Mouse (Mus musculus) c-Kit-negative CD71-positive TER-119-positive erythroid progenitor cells, embryonic 14.5 days (primary cell): ENCODE results near the gene Olig2.
"Not testable (repeated sequence)": the region's sequence is repeated elsewhere in the genome, so short reads cannot be mapped to it uniquely, and the experiment has no call there.

Experiments
- DNase-seq: peaks from one replicate; pipeline ENCODE4 v3.0.0-alpha.2; 2013; ENCODE audit warnings: low read depth, low spot score

Gene Olig2

GRCm38 (mm10) chr16:91226883-91227759 is 1.9 kb downstream of the Olig2 start:
- DNase-seq, result no peak

GRCm38 (mm10) chr16:91227760-91228043 is 2.4 kb downstream of the Olig2 start:
- DNase-seq, result no peak

GRCm38 (mm10) chr16:91228238-91229071 is 3.2 kb downstream of the Olig2 start:
- DNase-seq, result no peak

- DNase-seq, result no peak
Measured at GRCm38 (mm10) chr16:91229072-91229348, 3.8 kb downstream of the Olig2 start.

- DNase-seq, result no peak
Measured at GRCm38 (mm10) chr16:91229643-91230042, 4.4 kb downstream of the Olig2 start.

GRCm38 (mm10) chr16:91231781-91232469 is 6.7 kb downstream of the Olig2 start:
- no peak for DNase-seq

- DNase-seq, result no peak
Measured at GRCm38 (mm10) chr16:91232470-91233240, 7.4 kb downstream of the Olig2 start.

GRCm38 (mm10) chr16:91233241-91233944 is 8.1 kb downstream of the Olig2 start:
- DNase-seq, result no peak

- no peak for DNase-seq
Measured at GRCm38 (mm10) chr16:91239024-91239423, 13.8 kb downstream of the Olig2 start.

GRCm38 (mm10) chr16:91246292-91246691 is 21.0 kb downstream of the Olig2 start:
- no peak for DNase-seq

GRCm38 (mm10) chr16:91255419-91256164 is 30.3 kb downstream of the Olig2 start:
- DNase-seq, result not testable (repeated sequence)

- DNase-seq, result no peak
Measured at GRCm38 (mm10) chr16:91258956-91259355, 33.7 kb downstream of the Olig2 start.

GRCm38 (mm10) chr16:91260861-91261260 is 35.6 kb downstream of the Olig2 start:
- DNase-seq, result no peak

GRCm38 (mm10) chr16:91262467-91263220 is 37.4 kb downstream of the Olig2 start:
- no peak for DNase-seq

GRCm38 (mm10) chr16:91265972-91266371 is 40.7 kb downstream of the Olig2 start:
- DNase-seq, result no peak

- DNase-seq, result no peak
Measured at GRCm38 (mm10) chr16:91268724-91269452, 43.6 kb downstream of the Olig2 start.

- no peak for DNase-seq
Measured at GRCm38 (mm10) chr16:91269468-91270211, 44.4 kb downstream of the Olig2 start, which contains the start of gene Olig1. Gene Olig1 (plus strand): TSS chr16:91269772.
